Mouse (Mus musculus): ENCODE data around the gene Anapc7.

GRCm38 (mm10) chr5:122487825-122488224 lies 66.3 kb downstream of the Anapc7 start:
- TF ChIP-seq CTCF (conservative IDR thresholded peaks at IDR 0.05; ENCODE audit: low read length) = no peak
- TF ChIP-seq NANOG (IDR thresholded peaks at IDR 0.05; ENCODE audit: borderline replicate concordance, low read length) = no peak
- TF ChIP-seq POU5F1 (IDR thresholded peaks at IDR 0.05; ENCODE audit: borderline replicate concordance, low read length) = no peak
